Mouse (Mus musculus): Measurements from ENCODE around the gene Sptssb. TPM values are rescaled to one million over a fixed set of nuclear protein-coding genes. Genes with fewer than 3 reads are reported as not detected.

Gene Sptssb
- polyA plus RNA-seq, 1 experiment: 1,180 TPM

- no peak for DNase-seq (ENCODE audit: low spot score)
Measured at GRCm38 (mm10) chr3:69829532-69829931, 30.2 kb downstream of the Sptssb start.

DNA sequence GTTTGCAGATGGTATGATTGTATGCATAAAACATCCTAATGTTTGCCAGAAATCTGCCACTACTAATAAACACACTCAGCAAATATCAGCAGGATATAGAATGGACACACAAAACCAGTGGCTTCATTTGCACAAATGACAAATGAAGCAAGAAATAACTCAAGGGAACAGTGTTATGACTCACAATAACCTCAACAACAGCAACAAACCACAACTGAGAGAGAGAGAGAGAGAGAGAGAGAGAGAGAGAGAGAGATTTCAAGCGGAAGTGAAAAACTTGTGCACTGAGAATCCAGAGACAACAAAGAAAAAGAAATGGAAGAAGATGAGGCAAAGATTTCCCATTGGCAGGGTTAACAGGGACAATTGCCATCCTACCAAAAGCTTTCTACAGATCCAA, 35.2 kb downstream of the Sptssb start:
- no peak for DNase-seq (ENCODE audit: low spot score)

DNA sequence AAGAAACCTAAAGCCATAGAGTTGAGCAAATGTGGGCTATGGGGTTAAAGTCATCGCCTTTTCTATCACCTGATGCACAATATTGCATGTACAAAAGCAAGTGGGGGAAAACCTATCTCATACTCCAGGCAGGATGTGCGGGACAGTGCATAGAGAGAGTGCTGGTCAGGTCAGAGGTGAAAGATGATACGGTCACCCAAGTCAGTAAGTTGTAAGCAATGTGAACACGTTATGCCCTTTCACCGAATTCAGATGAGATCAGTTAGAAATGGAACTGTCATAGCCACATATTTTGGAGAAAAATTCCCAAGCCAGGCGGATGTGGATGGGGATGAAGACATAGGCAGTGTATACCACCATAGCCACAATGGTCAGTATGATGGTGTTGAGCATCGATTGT, 39.1 kb downstream of the Sptssb start:
- no peak for DNase-seq (ENCODE audit: low spot score)

- DNase-seq (ENCODE audit: low spot score): no peak
Measured at GRCm38 (mm10) chr3:69819851-69820200, 39.9 kb downstream of the Sptssb start.

DNA sequence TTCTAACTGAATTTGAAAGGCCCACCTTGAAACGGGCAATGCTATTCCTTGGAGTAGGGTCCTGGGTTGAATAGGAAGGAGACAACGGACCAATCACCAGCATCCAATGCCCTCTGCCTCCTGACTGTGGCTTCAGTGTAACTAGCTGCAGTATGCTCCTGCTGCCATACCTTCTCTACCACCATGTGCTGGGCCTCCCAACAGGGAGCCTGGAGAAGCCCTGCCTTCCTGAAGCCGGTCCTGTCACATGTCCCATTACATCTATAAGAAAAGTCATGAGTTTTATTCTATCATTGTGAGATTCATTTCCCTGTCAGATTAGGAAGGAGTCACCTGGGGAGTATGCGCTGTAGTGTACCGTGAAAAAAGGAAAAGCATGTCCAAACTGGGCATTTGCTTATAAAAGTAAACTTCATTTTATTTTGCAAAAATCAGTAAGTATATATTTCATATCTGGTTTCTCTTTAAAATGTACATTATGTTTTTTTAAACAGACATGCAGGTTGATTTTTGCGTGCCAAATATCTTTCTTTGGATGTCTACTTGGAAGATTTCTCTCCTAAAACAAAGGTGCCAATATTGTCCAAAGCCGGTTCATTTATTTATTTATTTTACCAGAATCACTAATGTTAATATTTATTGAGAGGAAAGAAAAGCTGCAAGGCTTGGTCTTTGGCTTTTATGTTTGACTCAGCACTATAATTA, 40.4 kb downstream of the Sptssb start:
- DNase-seq (ENCODE audit: low spot score): no peak

DNA sequence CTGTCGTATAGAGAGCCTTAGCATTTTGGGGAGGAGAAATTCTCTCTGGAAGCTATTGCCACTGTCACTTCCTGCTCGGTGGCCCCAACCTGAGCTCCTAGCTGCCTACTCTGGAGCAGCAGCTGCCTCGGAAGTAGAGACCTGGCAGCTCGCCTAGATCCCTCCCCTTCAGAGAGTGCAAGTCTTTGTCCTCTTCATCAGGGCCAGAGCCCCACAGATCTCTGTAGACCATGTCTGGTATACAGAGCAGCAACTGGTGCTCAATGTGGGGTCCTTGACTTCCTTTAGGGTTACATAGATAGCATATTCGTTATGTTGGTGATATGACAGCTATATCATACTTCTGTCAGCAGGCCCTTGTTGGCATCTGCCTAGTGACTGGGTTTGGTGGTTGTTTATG, 41.3 kb downstream of the Sptssb start:
- no peak for DNase-seq (ENCODE audit: low spot score)

GRCm38 (mm10) chr3:69816547-69816946, 43.2 kb downstream of the Sptssb start:
- no peak for DNase-seq (ENCODE audit: low spot score)

DNA sequence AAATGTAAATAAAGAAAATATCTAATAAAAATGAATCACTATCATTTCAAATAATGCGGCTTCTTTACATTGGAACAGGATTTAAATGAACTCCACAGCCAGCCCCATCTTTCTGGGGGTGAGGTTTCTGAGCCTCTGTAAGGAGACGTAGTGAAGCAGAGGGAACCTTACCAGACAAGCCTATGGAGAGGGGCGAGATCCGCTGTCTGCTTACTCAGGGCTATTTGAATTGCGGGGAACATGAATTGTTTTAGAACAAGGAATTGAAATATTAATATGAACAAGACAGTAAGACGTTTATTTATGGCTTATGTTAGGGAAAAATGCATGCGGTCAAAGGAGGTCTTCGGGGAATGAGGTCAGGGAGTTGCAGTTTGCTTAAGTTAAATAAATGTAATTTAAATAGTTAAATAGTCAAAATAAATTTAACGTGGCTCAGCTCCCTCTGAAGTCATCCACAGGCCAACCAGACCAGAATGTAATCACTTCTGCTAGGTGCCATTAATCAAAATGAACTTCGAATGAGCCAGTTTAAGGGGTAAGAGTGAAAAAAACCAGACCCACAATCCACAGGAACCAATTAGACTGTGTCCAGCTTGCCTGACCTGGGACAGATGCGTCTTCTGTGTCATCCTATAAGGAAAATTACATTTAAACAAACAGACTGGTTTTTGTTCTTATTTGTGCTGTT, 46.6 kb downstream of the Sptssb start:
- no peak for DNase-seq (ENCODE audit: low spot score)

DNA sequence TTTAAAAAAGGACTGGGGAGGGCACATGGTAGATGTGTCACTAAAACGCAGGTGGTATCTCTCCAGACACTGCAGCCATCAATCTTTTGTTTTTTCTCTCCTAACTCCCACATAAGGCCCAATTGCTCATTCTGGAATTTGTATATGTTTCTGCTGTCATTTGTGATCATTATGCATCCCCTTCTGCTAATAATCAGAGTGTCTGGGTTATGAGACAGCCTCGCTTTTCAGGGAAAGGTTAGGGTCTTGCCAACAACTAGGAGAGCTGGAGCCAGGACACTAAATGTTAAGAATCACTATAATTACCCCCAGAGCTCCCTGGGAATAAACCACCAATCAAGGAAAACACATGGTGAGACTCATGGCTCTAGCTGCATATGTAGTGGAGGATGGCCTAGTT, 47.3 kb downstream of the Sptssb start:
- no peak for DNase-seq (ENCODE audit: low spot score)

DNA sequence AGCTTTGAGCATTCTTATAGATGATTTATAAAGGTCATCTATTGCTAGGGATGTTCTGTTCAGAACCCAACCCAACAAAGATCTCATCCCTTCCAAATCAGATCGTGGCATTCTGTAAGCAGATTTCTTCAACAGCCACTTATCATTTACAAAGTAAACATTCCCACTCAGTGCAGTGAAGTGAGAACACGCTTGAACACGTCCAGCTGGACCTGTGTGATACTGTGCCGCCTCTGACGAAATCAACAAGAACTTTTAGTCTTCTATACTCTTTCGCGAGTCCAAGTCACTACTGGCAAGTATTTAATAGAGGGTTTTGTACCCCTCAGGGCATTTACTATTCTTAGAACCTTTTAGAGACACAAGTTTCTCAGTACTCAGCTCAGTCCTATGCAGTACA, 51.3 kb downstream of the Sptssb start:
- DNase-seq (ENCODE audit: low spot score): no peak

DNA sequence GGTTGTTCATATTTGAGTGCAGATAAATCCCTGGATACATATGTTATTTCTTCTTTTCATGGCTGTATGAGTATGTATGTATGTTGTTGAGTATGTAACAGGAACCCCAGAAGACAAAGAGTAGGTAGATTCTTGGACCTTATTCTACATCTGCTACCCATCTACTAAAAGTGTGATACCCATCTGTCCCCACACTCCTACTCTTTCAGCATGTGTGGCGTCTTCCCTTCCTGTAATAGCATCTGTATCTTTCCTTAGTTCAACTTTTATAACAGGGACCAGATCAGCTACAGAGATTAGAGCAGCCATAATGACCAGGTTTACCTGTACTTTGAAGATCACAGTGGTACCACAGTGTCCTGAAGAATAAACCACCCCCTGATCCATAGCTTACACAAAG, 56.6 kb downstream of the Sptssb start:
- DNase-seq (ENCODE audit: low spot score): no peak

GRCm38 (mm10) chr3:69800829-69801384, 58.8 kb downstream of the Sptssb start:
- no peak for DNase-seq (ENCODE audit: low spot score)

DNA sequence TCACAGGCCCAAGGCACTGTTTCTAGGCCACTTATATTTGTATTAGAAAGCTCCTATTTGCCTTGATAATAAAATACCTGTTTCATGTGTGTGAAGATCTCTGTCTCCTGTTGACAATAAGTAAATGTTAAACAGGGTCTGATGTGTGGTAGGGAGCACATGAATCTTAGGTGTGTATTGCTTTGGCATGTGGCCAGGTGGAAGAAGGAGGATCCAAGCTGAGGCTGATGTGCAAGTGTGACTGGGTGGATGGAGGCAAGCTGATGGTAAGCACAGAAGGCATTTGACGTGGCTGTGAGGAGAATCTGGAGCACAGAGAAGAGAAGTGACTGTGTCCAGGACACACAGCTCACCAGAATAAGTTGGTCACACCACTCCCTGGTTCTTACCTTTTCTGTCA, 60.6 kb downstream of the Sptssb start:
- no peak for DNase-seq (ENCODE audit: low spot score)

DNA sequence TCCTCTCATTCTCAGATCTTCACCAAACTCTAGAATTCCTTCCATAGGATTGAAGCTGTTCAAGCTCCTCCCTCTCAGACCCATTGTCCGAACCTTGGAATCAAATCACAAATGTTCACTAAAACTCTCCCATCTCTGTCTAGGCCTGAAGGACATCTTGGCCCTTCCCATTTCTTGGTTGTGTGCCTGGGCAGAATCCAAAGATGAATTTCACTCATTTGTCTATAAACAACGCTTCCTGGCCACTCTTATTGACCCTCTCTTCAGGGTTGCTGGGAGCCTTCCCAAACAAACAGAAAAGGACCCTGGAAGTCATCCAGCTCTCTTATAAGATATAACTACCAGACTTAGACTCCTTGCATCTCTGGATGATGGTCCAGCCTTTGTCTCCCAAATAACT, 61.8 kb downstream of the Sptssb start:
- no peak for DNase-seq (ENCODE audit: low spot score)

DNA sequence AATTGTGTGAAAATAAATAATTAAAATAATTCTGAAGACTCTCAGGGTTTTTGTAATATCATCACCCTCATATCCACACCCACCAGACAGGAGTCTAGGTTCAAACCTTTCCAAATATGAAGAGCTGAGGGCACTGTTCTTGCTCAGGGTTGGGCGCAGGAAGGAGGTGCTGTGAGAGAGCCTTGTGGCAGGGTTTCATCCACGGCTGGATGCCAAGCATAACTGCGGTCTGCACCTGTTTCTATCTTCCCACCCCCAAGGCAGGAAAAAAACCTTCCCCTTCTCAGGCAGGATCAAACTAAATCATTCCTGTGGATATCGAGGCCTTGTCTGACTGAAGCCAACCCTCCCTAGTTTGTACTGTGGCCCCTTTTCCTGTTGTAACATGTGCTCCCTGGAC, 62.2 kb downstream of the Sptssb start:
- DNase-seq (ENCODE audit: low spot score): no peak

GRCm38 (mm10) chr3:69792823-69793417, 66.8 kb downstream of the Sptssb start:
- DNase-seq (ENCODE audit: low spot score): peak; percentile 33

DNA sequence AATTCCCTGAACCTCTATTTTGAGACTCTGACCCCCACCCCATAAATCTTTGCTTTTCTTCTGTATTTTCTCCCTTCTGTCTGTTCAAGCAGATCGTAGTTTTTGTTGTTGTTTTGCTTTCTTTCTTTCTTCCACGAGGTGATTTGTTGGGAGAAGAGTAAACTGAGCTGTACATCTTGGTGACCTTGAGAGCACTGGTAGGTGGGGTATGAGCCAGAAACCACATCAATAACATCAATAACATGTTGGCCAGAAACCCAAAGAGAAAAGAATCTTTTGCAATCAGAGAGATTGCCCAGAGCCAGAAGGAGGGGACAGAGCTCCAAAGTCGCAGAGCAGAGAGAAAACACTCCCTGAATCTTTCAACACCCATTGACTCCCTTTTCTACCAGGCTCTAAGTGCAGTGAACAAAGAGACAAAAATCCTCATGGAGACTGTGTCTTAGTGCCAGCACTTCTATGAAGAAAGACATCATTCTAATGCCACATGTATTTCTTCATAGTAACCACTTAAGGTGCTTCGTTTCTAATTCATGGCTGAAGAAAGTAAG, 80.4 kb downstream of the Sptssb start:
- no peak for DNase-seq (ENCODE audit: low spot score)

- DNase-seq (ENCODE audit: low spot score): no peak
Measured at GRCm38 (mm10) chr3:69773356-69773755, 86.4 kb downstream of the Sptssb start.
